8 mouse cellular contexts compared by ENCODE assay signal in genomic region chr3:129724505-129724904, GRCm38 (mm10). TPM values are rescaled to one million over a fixed set of nuclear protein-coding genes. Genes with fewer than 3 reads are reported as not detected.
DNase-seq lines count a peak whose midpoint lies in the region; ATAC-seq and TF ChIP-seq lines count a peak whose summit lies in the region.

No protein-coding gene starts in this region.

- TF ChIP-seq POLR2A in kidney, adult 2 months (IDR thresholded peaks at IDR 0.05; ENCODE audit: low read depth, low read length): no peak
- TF ChIP-seq POLR2A in bone marrow macrophage, adult 2 months (IDR thresholded peaks at IDR 0.05; ENCODE audit: borderline replicate concordance, low read depth, low read length): no peak

- peak overlapping the region; percentile 50 for H3K4me3 ChIP-seq in kidney, adult 2 months (ENCODE audit: insufficient read depth, low read depth, low read length)
- H3K4me3 ChIP-seq in bone marrow macrophage, adult 2 months (ENCODE audit: insufficient read depth, low read length): peak overlapping the region; percentile 76

- peak overlapping the region; percentile 75; the same call in 1 of the 2 replicates for H3K27ac ChIP-seq in kidney, adult 2 months (ENCODE audit: insufficient read depth, low read depth, low read length)
- peak overlapping the region; percentile 53 for H3K27ac ChIP-seq in bone marrow macrophage, adult 2 months (ENCODE audit: insufficient read depth, low read depth, low read length)

- peaks cover 2% of the 10 kb centered on the region; the same call in 1 of the 2 replicates for H3K36me3 ChIP-seq in kidney, adult 2 months (ENCODE audit: control insufficient read depth, insufficient read depth, low read length)

- 0 out of 2 replicates have a peak, but pooled peaks have one; percentile 6 for ATAC-seq in megakaryocyte progenitor cell, adult 5-6 weeks (replicated peaks; ENCODE audit: poor library complexity)

- DNase-seq in kidney, adult 2 months: no peak
- no peak for DNase-seq in kidney, postnatal 25 days
- peak; percentile 5 to 19 for DNase-seq in heart, postnatal 10 days
- no peak for DNase-seq in urinary bladder, postnatal 4 days (ENCODE audit: low spot score in 2 of 2)
- no peak for DNase-seq in left cerebral cortex, postnatal 36 days (ENCODE audit: low spot score in 2 of 2)
- no peak for DNase-seq in left cerebral cortex, adult 18-20 months (ENCODE audit: low spot score in 2 of 2)

- H3K27me3 ChIP-seq in kidney, adult 2 months (replicated peaks; ENCODE audit: control insufficient read depth, insufficient read depth, low read length): no peaks in the 10 kb centered on the region

- H3K4me1 ChIP-seq in kidney, adult 2 months (ENCODE audit: control insufficient read depth, insufficient read depth, low read length): no peaks in the 10 kb centered on the region; the same call in 1 of the 2 replicates
- H3K4me1 ChIP-seq in bone marrow macrophage, adult 2 months (ENCODE audit: control insufficient read depth, insufficient read depth, low read length): peaks cover 9% of the 10 kb centered on the region

- 52% methylated on average over 5 of the region's 5 CpGs for WGBS in kidney, adult 2 months

- intact Hi-C loops in heart, postnatal 10 days (cut with DNase I): no loop called here
- intact Hi-C loops in left cerebral cortex, postnatal 36 days (cut with DNase I): loop anchor here (10.0 kb wide), 1 partner anchor 350 kb away; no protein-coding TSS in a partner anchor

- TF ChIP-seq CTCF in kidney, adult 2 months (conservative IDR thresholded peaks at IDR 0.05; ENCODE audit: insufficient read depth, insufficient read length, low read depth, low read length): no peak
- TF ChIP-seq CTCF in bone marrow macrophage, adult 2 months (IDR thresholded peaks at IDR 0.05; ENCODE audit: low read depth, low read length): no peak

RNA-seq across cellular contexts. Expression of gene Egf, which starts 30.6 kb away (rescaled TPM):
- 917 and 1,191 TPM in 2 replicates for polyA plus RNA-seq in kidney, adult 2 months (2012; rRNA removed)
- polyA plus RNA-seq in bone marrow macrophage, adult 2 months (2012; ENCODE audit: insufficient read depth, insufficient read length, missing spikeins): 0.50 and 1.7 TPM in 2 replicates
- total RNA-seq in heart, postnatal 10 days (2021): 1 to 10 TPM; 1.5 to 1.8 TPM
- total RNA-seq in megakaryocyte progenitor cell, adult 5-6 weeks (2015): 1.1 and 1.2 TPM in 2 replicates
- 1.8 and 1.9 TPM in 2 replicates for total RNA-seq in megakaryocyte progenitor cell, adult 5-6 weeks (2017)
- total RNA-seq in left cerebral cortex, postnatal 36 days (2021): 1 to 10 TPM; 1.6 to 2.9 TPM
- total RNA-seq in left cerebral cortex, adult 18-20 months (2021): 1 to 10 TPM in 1 of 2 experiments, under 1 TPM in 1; 0.82 to 1.3 TPM

Comparison
In these comparisons a context has a peak if more than half of its experiments do, and no peak if none do; other contexts are left out.
1. DNase-seq: peak in heart, postnatal 10 days (2 of 2); none in kidney, adult 2 months (single experiment), kidney, postnatal 25 days (0 of 2), urinary bladder, postnatal 4 days (0 of 2), left cerebral cortex, postnatal 36 days (0 of 2) and left cerebral cortex, adult 18-20 months (0 of 2).